Mouse (Mus musculus): ENCODE results near the gene Col26a1.

Col26a1 gene

GRCm38 (mm10) chr5:136882788-136883439 lies at the start of gene Col26a1:
TSS of gene Col26a1 (minus strand) at chr5:136883209.
- no peak for DNase-seq (ENCODE audit: low read depth)

DNA sequence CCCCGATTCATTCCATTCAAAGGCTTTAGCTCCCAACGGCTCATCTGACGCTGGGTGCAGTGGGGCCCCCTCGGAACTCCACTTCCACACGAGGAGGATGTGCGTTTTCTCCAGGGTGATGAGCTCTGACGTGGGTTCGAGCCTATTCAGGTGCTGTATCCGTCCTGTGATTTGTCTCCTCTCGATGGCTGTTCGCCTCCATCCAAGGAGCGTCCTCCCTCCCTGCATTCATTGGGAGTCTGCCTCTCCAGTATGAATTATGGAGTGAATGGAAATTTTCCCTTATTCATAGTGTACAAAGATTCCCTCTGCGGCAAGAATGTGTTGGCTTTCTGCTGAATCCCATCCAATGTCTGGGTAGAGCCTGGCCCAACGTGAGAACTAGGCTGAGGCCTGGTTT lies 48.9 kb upstream of the Col26a1 start:
- DNase-seq (ENCODE audit: low read depth): no peak

GRCm38 (mm10) chr5:136929073-136929472 lies 46.1 kb upstream of the Col26a1 start:
- peak; percentile 76 for DNase-seq (ENCODE audit: low read depth)

DNA sequence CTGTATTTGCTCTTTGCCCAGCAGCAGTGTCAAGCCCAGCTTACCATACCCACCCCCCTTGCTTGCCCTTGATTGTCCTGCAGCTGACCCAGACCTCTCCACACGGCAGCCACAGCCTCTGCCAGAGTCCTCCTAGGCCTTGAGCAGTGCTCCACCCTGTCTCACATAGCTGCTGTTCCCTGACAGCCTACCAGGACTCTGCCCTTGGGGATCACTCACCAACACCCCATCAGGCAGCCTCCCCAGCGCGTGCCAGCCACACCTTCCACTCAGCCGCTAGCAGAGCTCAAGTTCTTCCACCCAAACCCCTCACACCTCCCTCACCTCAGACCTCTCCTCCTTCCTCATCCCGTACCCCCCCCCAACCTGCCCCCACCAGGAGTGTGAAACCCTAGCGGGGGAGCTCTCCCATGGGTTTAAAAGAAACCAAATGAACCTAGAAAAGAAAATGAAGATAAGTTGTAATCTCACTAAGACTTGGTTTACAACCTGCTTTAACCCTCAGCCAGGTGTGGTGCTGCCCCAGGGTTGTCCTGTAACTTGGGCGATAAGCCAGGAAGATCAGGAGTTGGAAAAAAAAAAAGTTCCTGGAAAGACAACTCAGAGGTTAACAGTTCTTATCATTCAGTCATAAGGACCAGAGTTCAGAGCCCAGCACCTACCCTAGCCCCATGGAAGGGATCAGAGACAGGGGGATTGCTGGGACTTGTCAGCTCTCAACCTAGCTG lies 40.9 kb upstream of the Col26a1 start:
- no peak for DNase-seq (ENCODE audit: low read depth)

DNA sequence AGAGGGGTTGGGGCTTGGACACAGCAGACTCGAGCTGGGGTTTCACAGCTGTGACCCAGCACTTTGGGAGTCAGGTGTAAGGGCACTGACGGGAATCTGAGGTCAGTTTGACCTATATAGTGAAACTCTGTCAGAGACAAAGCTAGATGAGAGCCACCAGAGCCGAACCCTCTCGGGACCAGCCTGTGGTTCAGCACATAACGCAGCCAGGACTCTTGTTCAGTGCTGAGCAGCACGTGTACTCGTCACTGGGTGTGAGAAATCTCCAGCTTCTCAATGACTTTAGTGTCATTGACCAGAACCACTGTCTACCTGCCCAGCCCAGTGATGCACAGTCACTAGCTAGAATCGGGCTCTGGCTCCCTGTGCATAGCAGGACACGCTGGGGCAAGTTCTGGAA lies 39.8 kb upstream of the Col26a1 start:
- DNase-seq (ENCODE audit: low read depth): no peak

- DNase-seq (ENCODE audit: low read depth): no peak
These were observed 36.7 kb upstream of the Col26a1 start for GRCm38 (mm10) chr5:136919546-136920301.

GRCm38 (mm10) chr5:136918655-136919472 lies 35.9 kb upstream of the Col26a1 start:
- DNase-seq (ENCODE audit: low read depth): peak; percentile 90

GRCm38 (mm10) chr5:136917613-136918242 lies 34.7 kb upstream of the Col26a1 start:
- DNase-seq (ENCODE audit: low read depth): no peak

DNA sequence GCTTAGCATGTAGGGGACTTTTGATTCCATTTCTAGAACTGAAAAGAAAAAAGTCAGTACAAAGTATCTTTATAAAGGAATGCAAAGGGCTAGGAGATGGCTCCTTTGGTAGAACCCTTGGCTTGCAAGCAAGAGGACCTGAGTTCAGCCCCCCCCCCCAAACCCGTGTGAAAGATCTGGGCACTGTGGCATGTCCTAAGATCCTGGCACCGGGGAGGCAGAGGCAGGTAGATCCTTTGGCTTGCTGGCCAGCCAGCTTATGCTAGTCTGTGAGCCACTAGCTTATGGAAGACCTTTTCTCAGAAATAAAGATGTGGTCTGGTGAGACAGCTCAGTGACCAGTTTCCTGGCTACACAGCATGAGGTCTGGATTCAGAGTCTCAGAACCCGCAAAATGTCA lies 31.2 kb upstream of the Col26a1 start:
- DNase-seq (ENCODE audit: low read depth): no peak

DNA sequence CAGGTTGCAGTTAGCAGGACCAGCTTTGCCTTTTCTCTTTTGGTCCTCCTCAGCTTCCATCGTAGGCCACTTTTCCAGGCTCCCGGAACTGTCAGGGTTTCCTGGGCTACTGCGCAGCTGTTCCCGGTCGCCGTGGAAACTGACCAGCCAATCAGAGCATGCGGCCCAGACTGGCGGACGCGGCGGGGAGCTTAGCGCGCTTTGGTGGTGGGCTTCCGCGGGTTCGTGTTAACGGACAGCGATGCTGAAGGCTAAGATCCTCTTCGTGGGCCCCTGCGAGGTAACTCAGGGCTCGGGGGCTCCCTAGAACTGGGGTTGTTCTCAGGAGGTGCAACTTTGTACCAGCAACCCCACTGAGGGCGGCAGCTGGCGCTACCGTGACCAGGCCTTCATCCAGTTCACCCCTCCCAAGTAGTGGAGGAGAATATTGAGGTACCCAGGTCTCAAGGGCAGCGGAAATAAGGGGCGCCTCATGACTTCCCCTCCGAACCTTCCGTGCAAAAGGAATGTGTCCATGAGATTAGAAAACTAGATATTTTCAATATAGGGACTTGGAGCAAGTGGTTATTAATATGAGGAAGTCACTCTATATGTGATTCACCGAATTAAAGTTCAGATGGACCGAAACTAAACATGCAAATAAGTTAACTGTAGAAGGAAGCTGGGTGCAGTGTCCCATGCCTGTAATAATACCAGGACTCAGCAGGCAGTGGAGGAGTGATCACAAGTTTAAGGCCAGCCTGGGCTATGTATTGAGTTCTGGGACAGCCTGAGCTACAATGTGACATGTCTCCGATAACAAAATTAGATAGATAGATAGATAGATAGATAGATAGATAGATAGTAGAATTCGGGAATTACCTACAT lies 25.2 kb upstream of the Col26a1 start, which contains the start of gene Ift22:
Ift22 (plus strand) TSS at position 160 of the 867 bp plus-strand sequence.
- DNase-seq (ENCODE audit: low read depth): peak; percentile 82

DNA sequence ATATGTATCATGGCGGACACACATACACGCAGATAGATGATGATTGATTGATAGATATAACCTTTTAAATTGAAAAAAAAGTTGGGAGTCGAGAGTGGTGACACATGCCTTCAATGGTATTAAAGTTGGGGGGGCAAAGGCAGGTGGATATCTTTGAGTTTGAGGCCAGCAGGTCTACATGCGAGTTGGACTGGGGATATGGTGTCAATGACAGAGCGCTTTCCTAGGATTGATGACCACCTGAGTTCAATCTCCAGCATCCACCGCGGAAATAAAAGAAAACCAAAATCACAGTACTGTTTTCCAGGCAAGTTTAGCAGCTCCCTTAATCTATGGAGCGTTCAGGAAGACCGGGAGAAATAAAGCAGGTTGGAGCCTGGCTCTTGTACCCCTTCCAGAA lies 24.6 kb upstream of the Col26a1 start:
- DNase-seq (ENCODE audit: low read depth): no peak

DNA sequence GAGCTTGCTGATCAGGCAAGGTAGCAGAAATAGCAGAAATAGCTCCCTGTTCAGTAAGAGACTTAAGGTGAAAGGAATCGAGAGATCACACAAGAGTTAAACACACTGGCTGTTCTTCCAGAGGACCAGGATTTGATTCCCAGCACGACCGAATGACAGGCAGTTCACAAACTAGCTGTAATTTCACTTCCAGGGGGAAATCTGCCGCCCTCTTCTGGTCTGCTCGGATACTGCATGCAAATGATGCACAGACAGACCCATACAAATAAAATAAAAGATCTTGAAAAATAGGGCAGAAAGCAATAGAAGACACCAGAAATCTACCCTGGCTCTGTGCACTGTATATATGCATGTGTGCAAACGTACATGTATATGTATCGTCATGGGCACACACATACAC lies 22.6 kb upstream of the Col26a1 start:
- DNase-seq (ENCODE audit: low read depth): no peak

DNA sequence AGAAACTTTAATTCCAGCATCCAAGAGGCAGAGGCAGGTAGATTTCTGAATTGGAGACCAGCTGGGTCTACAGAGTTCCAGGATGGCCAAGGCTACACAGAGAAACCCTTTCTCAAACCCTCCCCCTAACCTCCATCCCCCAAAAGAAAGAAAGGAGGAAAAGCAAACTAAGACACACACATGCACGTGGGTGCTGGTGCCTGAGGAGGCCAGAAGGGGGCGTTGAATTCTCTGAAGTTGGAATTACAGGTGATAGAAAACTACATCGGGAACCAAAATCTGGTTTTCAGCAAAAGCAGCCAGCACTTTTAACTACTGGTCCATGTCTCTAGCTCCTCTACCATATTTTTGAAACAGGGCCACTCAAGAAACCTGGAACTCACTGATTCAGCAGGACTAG lies 21.6 kb upstream of the Col26a1 start:
- DNase-seq (ENCODE audit: low read depth): no peak

- no peak for DNase-seq (ENCODE audit: low read depth)
These were observed 12.5 kb upstream of the Col26a1 start for GRCm38 (mm10) chr5:136895529-136895963.

DNA sequence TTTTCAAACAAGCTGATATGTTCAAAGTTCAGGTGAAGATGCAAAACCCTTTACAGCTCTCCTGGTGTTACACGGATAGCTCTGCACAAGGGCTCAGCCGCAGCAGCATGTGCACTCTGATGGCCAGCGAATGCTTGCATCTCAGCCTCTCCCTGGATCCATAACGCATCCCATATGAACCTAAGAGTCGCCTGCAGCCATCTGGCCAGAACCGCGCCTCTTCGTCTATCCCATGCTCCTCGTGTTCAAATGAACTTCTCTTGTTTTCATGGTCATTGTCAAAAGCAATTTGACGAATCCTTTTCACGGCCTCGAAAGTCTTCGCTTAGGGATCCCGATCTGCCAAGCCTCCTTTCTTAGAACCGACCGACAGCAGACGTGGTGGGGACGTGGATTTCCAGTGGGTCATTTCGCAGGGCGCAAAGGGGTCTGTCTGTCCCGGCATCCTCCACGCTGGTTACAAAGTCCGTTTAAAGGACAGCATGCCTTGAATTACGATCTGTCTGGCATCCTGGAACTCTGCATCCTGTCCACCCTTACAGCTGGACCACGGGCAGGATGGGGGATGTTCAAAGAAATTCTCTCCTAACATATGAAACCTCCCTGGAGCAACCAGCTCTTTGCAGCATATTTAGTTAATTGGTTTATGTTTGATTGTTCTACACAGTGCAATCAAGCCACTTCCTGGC lies 12.0 kb upstream of the Col26a1 start:
- DNase-seq (ENCODE audit: low read depth): no peak

DNA sequence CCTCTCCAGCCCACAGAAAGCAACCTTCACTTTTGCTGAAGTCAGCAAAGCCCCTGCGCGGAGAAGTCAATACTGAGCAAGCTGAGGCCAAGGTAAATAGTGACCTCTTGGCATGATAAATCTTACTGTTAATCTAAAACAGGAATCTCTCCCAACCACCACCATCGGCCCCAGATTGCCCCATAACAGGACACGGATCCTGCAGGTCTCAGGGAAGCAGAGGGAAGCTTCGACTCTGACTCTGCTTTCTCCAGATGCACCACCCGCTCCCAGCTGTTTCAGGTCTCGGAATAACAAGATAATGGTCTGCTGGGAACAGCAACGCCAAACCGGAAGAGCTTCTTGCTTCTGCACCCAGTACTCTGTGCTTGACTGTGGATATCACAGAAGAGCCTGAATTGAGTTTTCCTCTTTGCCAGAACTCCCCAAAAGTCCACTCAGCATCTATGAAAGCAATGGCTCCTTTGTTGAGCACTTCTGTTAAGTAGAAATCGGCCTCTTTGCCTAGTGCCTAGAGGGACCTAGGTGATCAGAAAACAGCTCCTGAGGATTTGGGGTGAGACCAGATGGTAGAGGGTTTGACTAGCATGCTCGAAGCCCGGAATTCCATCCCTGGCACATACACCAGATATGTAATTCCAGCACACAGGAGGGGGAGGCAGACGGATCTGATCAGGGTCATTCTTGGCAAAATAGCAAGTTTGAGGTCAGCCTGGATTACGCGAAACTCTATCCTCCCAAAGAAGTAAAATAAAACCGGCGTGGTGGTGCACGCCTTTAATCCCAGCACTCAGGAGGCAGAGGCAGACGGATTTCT lies 5.7 kb upstream of the Col26a1 start:
- DNase-seq (ENCODE audit: low read depth): no peak

DNA sequence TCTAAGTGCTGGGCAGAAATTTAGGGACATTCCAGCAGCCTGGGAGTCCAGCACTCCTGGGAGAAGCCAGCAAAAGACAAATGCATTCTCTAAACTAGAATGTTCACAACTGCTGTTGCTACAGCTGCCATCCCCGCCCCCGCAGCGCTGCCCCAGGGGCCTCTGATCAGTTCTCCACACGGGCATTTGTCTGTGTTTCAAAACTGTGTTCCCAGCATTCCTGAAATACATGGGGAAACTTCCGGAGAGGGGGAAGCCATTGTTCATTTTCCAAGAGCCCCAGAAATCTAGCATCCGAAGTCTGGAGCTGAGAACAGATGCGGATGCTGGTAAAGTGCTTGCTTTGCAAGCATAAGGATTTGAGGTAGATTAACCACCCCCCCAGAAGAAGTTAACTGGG lies 3.9 kb upstream of the Col26a1 start:
- no peak for DNase-seq (ENCODE audit: low read depth)

- DNase-seq (ENCODE audit: low read depth): no peak
These were observed 788 bp downstream of the Col26a1 start for GRCm38 (mm10) chr5:136882055-136882787.
